Mouse (Mus musculus) forebrain, embryonic 15.5 days (tissue): ENCODE data around the gene Bicd2. TPM values are rescaled to one million over a fixed set of nuclear protein-coding genes. Genes with fewer than 3 reads are reported as not detected.

Source experiments
- ATAC-seq: fragments of 200-750 bp; cut with Nextera tagmentation; replicated peaks from 2 replicates; pipeline ENCODE4 v1.8.0; 2017; ENCODE audit warnings: mild to moderate bottlenecking, moderate TSS enrichment, moderate library complexity
- H3K27ac ChIP-seq: fragments of 300-500 bp; sonication (generic); replicated peaks from 2 replicates; pipeline ENCODE4 v1.5.1; 2015; ENCODE audit warnings: mild to moderate bottlenecking, inconsistent platforms
- H3K27me3 ChIP-seq: fragments of 300-500 bp; sonication (generic); 2 replicates; pipeline ENCODE4 v1.6.1; 2015; ENCODE audit warnings: inconsistent platforms
- H3K36me3 ChIP-seq: fragments of 300-500 bp; sonication (generic); 2 replicates; pipeline ENCODE4 v1.6.1; 2015; ENCODE audit warnings: mild to moderate bottlenecking, inconsistent platforms
- H3K4me1 ChIP-seq: fragments of 300-500 bp; sonication (generic); 2 replicates; pipeline ENCODE4 v1.6.1; 2015; ENCODE audit warnings: inconsistent platforms
- H3K4me2 ChIP-seq: fragments of 300-500 bp; sonication (generic); replicated peaks from 2 replicates; pipeline ENCODE4 v1.6.1; 2015; ENCODE audit warnings: mild to moderate bottlenecking, inconsistent platforms
- H3K4me3 ChIP-seq: fragments of 300-500 bp; sonication (generic); 2 replicates; pipeline ENCODE4 v1.5.1; 2015; ENCODE audit warnings: mild to moderate bottlenecking, inconsistent platforms
- H3K9ac ChIP-seq: fragments of 300-500 bp; sonication (generic); replicated peaks from 2 replicates; pipeline ENCODE4 v1.6.1; 2015; ENCODE audit warnings: mild to moderate bottlenecking, inconsistent platforms
- H3K9me3 ChIP-seq: fragments of 300-500 bp; sonication (generic); 2 replicates; pipeline ENCODE4 v1.6.1; 2016; ENCODE audit warnings: inconsistent platforms
- WGBS: fragments of 180-500 bp; shearing (Covaris S2); methylation state at CpG from one replicate; pipeline ENCODE4 v1.1.7; 2015; ENCODE audit warnings: mixed read lengths; 5-methylcytosine and 5-hydroxymethylcytosine counted together
- polyA plus RNA-seq: library from polyadenylated mRNA; unstranded; fragments of >200 nt; fragmentation: Nextera tagmentation; extraction: Ambion mirVana; gene quantifications from 2 replicates; pipeline ENCODE4 v1.2.1, GENCODE M21; 2015

Bicd2 gene
- 26.4 and 27.1 TPM in 2 replicates for polyA plus RNA-seq

DNA sequence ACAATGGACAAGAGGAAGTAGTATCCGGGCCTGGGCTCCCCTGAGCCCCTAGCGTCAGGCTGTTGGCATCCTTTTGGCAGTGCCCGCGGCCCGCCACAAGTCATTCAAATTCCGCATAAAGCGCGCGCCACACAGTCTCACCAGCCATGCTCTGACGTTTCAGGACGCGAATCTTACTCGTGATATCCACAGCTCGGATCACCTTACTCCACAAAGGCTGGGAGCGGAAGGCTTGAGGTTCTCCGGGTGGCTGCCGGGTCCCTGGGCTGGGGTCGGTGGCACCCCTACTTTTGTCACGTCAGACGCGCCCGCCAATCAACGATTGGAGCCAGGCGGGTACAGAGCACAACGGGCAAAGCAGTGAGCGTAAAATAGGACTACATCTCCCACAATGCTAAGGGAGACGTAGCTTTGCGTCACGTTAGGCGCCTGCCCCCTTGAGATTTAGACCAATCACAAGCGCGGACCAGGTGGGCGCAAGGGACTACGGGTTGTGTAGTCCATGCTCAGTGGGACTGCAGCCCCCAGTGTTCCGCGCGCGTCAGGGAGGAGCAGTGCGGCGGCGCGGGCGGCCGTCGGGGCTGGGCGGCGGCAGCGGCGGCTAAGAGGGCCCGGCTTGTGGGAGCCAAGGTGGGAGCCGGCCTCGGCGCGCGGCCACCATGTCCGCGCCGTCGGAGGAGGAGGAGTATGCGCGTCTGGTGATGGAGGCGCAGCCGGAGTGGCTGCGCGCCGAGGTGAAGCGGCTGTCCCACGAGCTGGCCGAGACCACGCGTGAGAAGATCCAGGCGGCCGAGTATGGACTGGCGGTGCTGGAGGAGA is at the start of gene Bicd2:
TSS of gene Bicd2 (plus strand) at position 574 of the 819 bp plus-strand sequence.
- Histone ChIP-seq H3K9ac (peak within 1 kb of the TSS; percentile 90), H3K4me1 (peaks cover 54% of the 10 kb centered on the region)
- ATAC-seq = peak; percentile 99

DNA sequence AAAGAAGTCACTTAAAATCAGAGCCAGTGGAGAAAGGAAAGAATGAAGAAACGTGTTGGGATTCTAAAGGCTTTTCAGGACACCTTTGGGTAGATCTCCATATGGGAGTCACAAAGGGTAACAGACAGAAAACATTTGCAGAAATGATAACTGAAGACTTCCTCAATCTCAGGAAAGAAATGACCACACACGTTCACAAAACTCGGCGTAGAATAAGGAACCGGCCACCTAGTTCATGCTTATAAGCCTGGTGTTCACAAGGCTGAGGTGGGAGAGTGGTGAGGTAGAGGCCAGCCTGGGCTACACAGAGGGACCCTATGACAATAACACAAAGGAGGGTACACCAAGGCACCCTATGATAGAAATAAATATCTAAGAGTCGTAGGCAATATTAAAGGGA is 49.4 kb upstream of the Bicd2 start:
- H3K4me3 ChIP-seq = no peak overlapping the region
- no peak for ATAC-seq
- 93% methylated on average over 6 of the region's 6 CpGs for WGBS

More for the DNA sequence above, at the start of gene Bicd2:
- peak within 1 kb of the TSS; percentile 87 for H3K4me2 ChIP-seq
- H3K9me3 ChIP-seq = no peaks in the 10 kb centered on the region
- H3K4me3 ChIP-seq = peak within 1 kb of the TSS; percentile 90
- no peaks in the 10 kb centered on the region for H3K36me3 ChIP-seq
- H3K27me3 ChIP-seq = no peaks in the 10 kb centered on the region
- under 1% methylated on average over 74 of the region's 74 CpGs for WGBS
- H3K27ac ChIP-seq = peak within 1 kb of the TSS; percentile 94

DNA sequence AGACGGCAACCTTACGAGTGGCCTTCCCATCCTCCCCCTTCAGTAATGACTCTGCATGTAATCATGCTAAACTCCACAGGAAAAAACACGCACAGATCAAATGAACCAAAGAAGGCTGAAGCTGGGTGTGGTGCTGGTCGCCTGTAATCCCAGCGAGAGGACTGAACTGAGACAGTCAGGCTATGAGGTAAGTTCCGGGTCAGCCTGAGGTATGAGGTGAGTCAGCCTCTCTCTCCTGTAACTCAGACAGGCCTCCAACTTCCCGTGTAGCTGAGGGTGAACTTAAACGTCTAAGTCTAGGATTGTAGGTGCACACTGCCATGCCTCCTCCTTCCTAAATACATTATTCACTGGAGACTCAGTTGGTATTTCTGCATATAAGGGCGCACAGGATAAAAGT is 47.3 kb upstream of the Bicd2 start:
- ATAC-seq = no peak
- Histone ChIP-seq H3K4me2 (no peak overlapping the region), H3K9me3 (no peaks in the 10 kb centered on the region), H3K9ac (no peak overlapping the region), H3K27me3 (no peaks in the 10 kb centered on the region), H3K27ac (no peak overlapping the region), H3K4me3 (no peak overlapping the region), H3K36me3 (0 out of 2 replicates have a peak, but pooled peaks cover under 1% of the 10 kb centered on the region), H3K4me1 (no peaks in the 10 kb centered on the region)
- 87% methylated on average over 9 of the region's 9 CpGs for WGBS

More for the DNA sequence above, 49.4 kb upstream of the Bicd2 start:
- no peaks in the 10 kb centered on the region for H3K4me1 ChIP-seq
- no peak overlapping the region for H3K4me2 ChIP-seq
- H3K27me3 ChIP-seq = no peaks in the 10 kb centered on the region
- no peak overlapping the region for H3K27ac ChIP-seq
- 0 out of 2 replicates have a peak, but pooled peaks cover 5% of the 10 kb centered on the region for H3K36me3 ChIP-seq
- H3K9me3 ChIP-seq = no peaks in the 10 kb centered on the region
- H3K9ac ChIP-seq = no peak overlapping the region

DNA sequence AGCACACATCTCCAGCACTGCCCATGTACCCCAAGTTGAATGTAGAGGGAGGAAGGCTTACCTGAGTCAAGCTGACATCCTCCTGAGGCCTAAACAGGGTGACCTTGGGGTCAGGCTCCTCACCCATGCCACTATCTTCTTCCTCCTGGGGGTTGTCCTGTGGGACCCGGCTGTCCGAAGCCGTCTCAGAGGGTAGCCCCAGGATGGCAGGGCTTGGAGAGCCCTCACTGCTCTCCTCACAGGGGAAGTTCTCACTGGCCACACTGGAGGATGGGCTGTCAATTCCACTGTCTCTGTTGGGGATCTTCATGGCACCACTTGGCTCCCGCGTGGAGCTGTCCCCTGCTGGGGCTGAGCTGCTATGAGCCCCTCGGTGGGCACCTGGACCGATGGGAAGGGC is 45.1 kb upstream of the Bicd2 start:
- 82% methylated on average over 7 of the region's 7 CpGs for WGBS
- Histone ChIP-seq H3K36me3 (no peaks in the 10 kb centered on the region), H3K27me3 (no peaks in the 10 kb centered on the region), H3K9ac (no peak overlapping the region), H3K9me3 (no peaks in the 10 kb centered on the region), H3K4me2 (no peak overlapping the region), H3K27ac (no peak overlapping the region), H3K4me1 (no peaks in the 10 kb centered on the region), H3K4me3 (no peak overlapping the region)
- ATAC-seq = no peak

DNA sequence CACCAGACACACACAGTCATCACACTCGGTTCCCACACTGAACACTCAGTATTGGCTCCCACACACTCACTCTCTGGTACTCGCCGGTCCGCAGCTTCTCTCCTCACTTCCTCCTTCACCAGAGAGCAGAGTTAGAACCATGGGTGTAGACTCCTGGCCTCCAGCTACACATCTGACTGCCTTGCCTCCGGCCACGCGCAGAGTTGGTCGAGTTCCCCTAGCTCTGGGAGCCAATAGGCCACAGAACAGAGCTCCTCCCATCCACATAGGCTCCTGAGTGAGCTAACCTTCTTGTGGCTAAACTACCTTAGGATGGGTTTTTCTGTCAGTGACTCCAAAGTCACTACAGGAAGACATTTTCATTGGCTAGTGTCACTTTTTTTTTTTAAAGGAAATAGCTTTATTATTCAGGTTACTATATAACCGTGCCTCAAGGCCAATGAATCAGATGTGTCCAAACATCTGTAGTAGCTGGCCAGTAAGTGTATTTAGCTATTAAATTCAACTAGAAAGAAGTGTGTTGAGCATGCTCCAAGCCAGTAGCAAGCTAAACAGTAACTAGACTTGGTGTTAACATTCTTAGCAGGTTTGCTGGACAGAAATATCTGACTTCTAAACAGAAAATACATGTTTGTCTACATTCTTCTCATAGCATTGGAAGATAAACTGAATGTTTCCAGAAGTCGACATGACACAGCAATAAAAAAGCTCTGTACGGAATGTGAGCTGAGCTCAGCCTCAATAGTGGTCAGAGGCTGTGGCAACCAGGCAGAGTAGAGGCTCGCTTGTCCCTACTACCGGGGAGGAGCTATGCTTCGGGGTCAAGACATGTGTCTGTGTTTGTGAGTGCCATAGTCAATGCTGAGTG is 42.6 kb upstream of the Bicd2 start:
- ATAC-seq = no peak
- H3K9ac ChIP-seq = no peak overlapping the region
- H3K4me2 ChIP-seq = no peak overlapping the region
- H3K4me3 ChIP-seq = no peak overlapping the region
- 90% methylated on average over 14 of the region's 14 CpGs for WGBS
- no peaks in the 10 kb centered on the region for H3K9me3 ChIP-seq
- no peaks in the 10 kb centered on the region for H3K27me3 ChIP-seq
- H3K4me1 ChIP-seq = no peaks in the 10 kb centered on the region
- H3K27ac ChIP-seq = no peak overlapping the region
- no peaks in the 10 kb centered on the region; the same call in 1 of the 2 replicates for H3K36me3 ChIP-seq

DNA sequence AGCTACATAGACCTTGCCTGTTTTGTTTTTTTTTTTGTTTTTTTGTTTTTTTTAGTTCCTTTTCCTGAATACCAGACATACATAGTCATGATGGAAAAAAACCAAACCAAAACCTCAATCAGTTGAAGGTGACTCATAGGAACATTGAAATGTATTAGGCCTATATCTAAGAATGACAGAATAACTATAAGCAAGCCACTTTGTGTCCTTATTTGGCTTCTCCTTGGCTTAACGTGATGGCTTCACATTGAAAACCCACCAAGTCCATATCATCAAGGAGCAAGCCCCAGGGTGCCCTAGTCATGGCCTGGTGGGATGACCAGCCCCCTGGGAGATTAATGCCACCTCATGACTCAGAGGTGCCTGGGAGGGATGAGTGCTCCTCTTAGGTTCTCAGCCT is 40.6 kb upstream of the Bicd2 start:
- no peak for ATAC-seq
- Histone ChIP-seq H3K4me3 (no peak overlapping the region), H3K9me3 (no peaks in the 10 kb centered on the region), H3K4me1 (no peaks in the 10 kb centered on the region), H3K36me3 (no peaks in the 10 kb centered on the region; the same call in 1 of the 2 replicates), H3K27ac (no peak overlapping the region), H3K4me2 (no peak overlapping the region), H3K9ac (no peak overlapping the region), H3K27me3 (no peaks in the 10 kb centered on the region)
- WGBS = 97% methylated on average over 1 of the region's 1 CpGs

DNA sequence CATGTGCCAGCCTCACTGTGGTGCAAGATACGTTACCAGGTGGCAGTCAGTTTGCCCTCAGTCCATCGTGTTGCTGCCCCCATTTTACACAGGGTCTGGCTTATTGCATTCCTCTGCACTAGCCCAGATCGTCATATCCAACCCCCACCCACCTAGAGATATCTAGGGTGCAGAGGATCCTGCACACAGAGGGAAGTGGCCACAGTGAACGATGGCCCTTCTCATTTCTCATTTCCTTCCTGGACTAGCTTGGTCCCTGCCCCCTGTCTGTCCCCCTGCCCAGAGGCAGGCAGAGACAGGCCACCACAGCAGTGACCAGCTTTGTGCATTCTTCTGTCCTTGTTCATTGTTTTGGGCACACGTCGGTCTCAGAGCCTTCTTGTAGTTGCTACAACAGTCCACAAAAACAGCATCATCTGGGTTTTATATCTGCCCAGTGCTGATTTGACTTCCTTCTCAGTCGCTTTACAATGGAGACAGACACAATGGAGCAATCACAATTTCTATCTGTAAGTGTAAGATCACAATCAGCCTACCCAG is 34.5 kb upstream of the Bicd2 start:
- no peak overlapping the region for H3K4me2 ChIP-seq
- H3K36me3 ChIP-seq = peaks cover 6% of the 10 kb centered on the region; the same call in 1 of the 2 replicates
- H3K4me3 ChIP-seq = no peak overlapping the region
- no peak overlapping the region for H3K9ac ChIP-seq
- H3K9me3 ChIP-seq = no peaks in the 10 kb centered on the region
- ATAC-seq = no peak
- no peaks in the 10 kb centered on the region for H3K4me1 ChIP-seq
- no peak overlapping the region for H3K27ac ChIP-seq
- 78% methylated on average over 7 of the region's 7 CpGs for WGBS
- no peaks in the 10 kb centered on the region for H3K27me3 ChIP-seq

DNA sequence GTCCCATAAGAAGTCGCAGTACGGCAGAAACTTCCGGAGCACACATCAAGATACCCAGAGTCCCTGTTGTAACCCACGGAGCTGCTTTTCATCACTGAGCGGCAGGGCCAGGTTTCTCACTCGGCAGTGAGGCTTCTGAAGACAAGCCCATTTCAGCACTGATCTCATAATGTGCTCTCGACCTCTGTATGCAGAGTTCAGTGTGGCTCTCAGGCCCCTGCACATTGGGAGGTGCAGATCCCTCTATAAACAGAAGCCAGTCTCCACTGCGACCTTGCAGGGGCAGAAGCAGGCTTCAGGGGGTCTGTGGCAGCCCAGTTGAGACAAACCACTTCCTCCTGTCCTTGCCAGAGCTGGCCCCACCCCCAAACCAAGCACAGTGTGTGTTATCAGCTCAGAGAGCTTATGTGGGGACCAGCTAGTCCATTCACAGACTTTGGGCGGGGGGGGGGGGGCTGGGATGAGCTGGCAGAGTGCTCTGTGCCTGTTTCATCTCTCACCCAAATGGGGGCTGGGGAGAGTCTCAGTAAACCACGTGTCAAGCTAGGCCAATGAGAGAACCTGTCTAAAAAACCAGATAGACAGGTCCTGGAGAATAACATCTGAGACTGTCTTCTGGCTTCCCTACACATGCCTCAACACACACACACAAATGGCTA is 33.9 kb upstream of the Bicd2 start:
- WGBS = 48% methylated on average over 10 of the region's 10 CpGs
- H3K4me1 ChIP-seq = no peaks in the 10 kb centered on the region
- no peak overlapping the region for H3K4me3 ChIP-seq
- H3K4me2 ChIP-seq = no peak overlapping the region
- no peaks in the 10 kb centered on the region for H3K9me3 ChIP-seq
- no peak overlapping the region for H3K27ac ChIP-seq
- H3K36me3 ChIP-seq = peaks cover 7% of the 10 kb centered on the region; the same call in 1 of the 2 replicates
- no peak overlapping the region for H3K9ac ChIP-seq
- ATAC-seq = peak; percentile 23; the same call in 1 of the 2 replicates
- H3K27me3 ChIP-seq = no peaks in the 10 kb centered on the region

DNA sequence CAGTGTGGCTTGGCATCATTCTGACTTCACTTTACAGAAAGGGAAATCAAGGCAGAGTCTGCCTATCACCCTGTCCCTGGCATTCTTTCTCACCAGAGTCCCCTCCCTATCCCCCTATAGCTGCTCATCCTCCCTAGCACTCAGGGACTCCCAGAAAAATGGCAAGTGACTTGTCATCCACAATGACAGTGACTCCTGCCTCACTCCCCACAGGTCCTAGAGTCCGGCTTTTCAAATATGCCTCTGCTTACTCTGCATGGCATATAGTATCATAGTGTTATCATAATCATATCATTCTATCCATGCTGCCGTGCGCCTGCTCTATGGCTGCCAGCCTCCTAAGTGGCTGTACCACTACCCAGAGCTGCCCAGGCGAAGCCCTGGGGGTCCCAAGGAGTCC is 33.2 kb upstream of the Bicd2 start:
- Histone ChIP-seq H3K27me3 (no peaks in the 10 kb centered on the region), H3K4me3 (no peak overlapping the region), H3K9me3 (no peaks in the 10 kb centered on the region), H3K4me2 (no peak overlapping the region), H3K27ac (no peak overlapping the region), H3K4me1 (no peaks in the 10 kb centered on the region), H3K36me3 (peaks cover 7% of the 10 kb centered on the region; the same call in 1 of the 2 replicates), H3K9ac (no peak overlapping the region)
- 92% methylated on average over 4 of the region's 4 CpGs for WGBS
- no peak for ATAC-seq

DNA sequence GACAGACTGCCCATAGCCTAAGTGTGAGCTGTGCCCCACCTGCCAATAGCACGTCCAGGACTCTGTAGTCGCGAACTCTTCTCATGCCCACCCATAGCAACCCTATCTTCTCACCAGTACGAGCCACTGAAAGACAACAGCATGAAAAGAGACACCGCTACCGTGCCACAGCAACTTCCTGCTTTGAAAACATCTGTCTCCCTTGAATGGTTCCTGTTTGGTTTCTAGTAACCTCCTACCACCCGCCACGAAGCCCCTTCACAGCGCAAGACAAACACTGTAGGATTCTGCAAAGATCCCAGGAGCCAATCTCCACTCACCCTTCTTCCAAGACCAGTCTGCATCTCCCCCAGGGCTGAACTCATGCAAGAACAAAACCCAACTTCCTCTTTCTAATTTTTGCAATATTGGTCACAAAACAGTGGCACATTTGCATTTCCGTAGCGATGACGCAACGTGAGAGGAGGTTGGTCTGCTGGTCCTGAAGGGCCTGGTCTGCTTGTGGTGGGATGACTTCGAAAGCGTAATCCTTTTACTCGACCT is 32.5 kb upstream of the Bicd2 start:
- no peak for ATAC-seq
- WGBS = 90% methylated on average over 16 of the region's 16 CpGs
- Histone ChIP-seq H3K9ac (no peak overlapping the region), H3K4me3 (no peak overlapping the region), H3K27ac (no peak overlapping the region), H3K9me3 (no peaks in the 10 kb centered on the region), H3K4me1 (no peaks in the 10 kb centered on the region), H3K27me3 (no peaks in the 10 kb centered on the region), H3K4me2 (no peak overlapping the region), H3K36me3 (peaks cover 7% of the 10 kb centered on the region; the same call in 1 of the 2 replicates)

DNA sequence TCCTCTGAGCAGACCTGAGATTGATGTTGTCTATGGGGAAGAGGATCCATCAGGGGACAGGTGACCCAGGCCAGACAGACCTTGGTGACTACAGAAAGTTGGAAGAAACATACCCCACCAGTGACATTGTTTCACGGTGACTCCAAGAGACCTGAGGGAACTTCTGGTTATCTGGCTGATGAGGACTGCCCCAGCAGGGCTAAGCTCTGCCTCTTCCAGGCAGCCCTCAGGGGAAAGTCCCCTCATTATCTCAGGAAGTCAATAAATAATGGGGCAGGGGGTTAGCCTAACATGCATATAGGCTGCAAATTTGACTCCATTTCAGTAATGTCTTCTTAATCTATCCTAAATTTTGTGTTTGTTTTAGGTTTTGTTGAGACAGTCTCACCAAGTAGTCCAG is 31.9 kb upstream of the Bicd2 start:
- no peak for ATAC-seq
- 100% methylated on average over 1 of the region's 1 CpGs for WGBS

More for the DNA sequence above, 31.9 kb upstream of the Bicd2 start:
- no peaks in the 10 kb centered on the region for H3K9me3 ChIP-seq
- H3K27ac ChIP-seq = no peak overlapping the region
- no peak overlapping the region for H3K4me2 ChIP-seq
- no peaks in the 10 kb centered on the region for H3K27me3 ChIP-seq
- H3K4me3 ChIP-seq = no peak overlapping the region
- no peak overlapping the region for H3K9ac ChIP-seq
- H3K36me3 ChIP-seq = peaks cover 7% of the 10 kb centered on the region; the same call in 1 of the 2 replicates
- H3K4me1 ChIP-seq = no peaks in the 10 kb centered on the region
